Mouse (Mus musculus) kidney, postnatal 10 days (tissue): Measurements from ENCODE around the gene Fars2.
"Not testable (repeated sequence)": the region's sequence is repeated elsewhere in the genome, so short reads cannot be mapped to it uniquely, and the experiment has no call there.

Source experiments
- DNase-seq: peaks from one replicate; pipeline ENCODE4 v3.0.0; 2021; ENCODE audit warnings: mixed read lengths

Gene Fars2

DNA sequence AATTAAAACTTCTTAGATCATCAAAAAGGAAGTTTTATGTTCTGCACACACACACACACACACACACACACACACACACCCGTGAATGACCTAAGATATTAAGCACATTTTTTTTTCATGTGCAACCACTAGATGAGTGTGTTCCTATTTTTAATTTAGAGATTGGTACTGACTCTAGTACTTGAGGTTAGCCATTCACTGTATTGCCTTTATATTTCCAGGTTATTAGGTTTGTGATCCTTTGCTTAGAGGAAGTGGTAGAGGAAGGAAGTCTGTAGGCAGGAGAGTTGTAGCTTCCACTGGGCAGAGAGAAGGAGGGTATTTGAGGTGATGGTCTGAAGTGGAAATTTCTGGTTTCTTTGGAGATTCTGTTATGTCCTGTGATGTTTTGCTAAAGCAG lies 28.4 kb downstream of the Fars2 start:
- DNase-seq = no peak

DNA sequence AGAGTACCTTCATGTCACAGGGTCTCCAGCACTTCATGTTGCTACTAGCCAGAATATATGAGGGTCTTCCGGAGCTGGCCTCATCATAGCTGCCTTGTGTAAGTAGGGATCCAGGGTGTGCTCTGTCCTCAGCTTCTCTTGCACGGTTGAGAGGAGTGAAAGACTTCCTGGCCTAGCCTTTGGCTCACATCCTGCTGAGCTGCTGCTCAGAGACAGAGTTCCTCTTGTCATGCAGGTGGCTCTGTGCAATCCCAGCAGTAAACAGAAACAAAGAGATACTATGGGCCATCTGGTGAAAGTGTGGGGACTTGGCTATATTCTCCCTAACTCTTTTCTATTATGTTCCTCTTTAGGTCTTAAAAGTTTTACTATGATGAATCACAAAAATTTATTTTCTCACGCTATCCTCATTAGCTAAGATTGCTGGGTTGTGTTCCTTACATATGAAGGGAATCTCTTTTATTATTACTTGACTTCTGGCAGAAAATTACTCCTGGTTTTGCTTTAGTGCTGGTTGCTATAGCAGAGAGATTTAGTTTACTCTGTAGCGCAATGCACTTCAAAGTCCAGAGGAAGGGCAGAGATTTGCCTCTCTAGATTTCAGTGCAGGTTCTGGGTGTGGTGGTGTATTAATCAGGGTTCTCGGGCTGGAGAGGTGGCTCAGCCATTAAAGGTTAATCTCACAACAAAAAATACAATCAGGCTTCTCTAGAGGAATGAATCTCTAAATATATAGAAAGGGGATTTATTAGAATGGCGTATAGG lies 32.1 kb downstream of the Fars2 start:
- no peak for DNase-seq

DNA sequence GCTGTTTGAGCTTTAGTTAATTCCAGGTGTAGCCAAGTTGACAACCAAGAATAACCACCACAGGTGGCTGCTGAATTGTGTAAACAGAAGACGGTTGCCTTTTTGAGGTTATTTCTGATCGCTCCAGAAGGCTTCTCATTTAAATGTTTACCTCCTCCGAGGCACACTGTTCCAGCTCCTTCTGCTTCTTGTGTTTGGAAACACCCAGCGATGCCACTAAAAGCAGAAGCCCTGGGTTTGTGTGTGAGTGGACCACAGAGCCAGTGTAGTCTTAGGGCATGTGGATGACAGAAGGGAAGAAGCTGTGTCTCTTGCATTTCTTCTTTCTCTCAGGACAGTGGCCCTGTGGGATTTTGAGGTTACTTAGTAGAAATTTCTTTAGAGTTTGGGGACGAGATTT lies 33.1 kb downstream of the Fars2 start:
- no peak for DNase-seq

- DNase-seq = no peak
Measured at GRCm38 (mm10) chr13:36152728-36153498, 35.7 kb downstream of the Fars2 start.

DNA sequence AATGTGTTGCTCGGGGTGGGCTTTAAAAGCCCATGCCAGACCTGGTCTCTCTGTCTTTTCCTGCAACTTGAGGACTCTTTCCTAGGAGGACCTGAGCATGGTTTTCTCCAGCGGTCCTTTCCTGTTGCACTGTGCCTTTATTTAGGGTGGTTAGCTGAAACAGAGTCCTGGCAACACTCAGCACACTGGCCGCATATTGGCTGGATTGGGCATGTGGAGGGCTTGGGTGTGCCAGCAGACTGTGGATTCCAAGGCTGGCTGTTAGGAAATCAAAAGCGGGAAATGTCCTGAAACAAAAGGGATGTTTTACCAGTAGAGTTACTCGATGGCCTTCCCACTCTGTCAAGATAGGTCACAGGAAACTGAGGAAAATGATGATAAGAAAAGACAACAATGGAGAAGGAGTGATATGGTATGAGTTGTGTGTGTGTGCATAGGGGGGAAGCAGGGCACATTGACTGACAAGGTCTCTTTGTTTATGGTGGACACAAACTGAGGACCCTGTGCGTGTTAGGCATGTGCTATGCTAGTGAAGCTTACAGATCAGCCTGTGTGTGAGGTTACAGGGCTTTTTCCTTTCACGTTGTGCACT lies 39.2 kb downstream of the Fars2 start:
- DNase-seq = no peak

DNA sequence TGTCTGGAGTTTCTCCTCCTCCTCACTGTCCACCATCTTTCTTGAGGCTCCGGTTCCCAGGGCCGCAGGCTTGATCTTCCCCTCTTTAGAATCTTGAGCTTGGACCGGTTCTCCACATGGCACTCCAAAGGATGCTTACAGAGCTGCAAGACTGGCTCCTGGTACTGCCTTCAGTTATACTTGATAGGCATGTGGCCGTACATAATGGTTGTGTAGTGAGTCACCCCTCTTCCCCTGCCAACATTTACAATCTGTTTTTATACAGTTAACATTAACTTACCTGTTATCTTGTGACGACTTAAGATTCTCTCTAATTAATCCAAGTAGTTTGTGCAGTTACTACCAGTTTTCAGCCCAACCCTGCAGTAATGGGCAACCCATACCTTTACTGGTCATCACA lies 46.2 kb downstream of the Fars2 start:
- DNase-seq = no peak

DNA sequence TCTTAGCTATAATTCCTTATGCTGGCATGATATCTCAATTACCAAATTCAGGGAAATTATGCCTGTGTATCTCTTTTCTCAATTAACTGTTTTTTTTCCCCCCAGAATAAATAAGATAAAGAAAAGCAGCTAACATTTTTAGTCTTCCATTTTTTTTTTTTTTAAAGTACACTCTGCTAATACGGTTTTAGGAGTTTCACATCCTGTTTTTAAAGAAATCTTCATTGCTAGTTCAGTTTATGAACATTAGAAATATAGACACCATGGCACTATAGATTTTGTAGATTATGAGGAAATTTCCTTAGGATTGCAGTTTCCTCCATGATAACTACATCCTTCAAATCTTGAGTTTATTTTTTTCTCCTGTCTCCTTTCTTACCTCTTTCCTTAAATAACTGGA lies 46.7 kb downstream of the Fars2 start:
- DNase-seq = no peak

GRCm38 (mm10) chr13:36172981-36173380 lies 55.8 kb downstream of the Fars2 start:
- not testable (repeated sequence) for DNase-seq

GRCm38 (mm10) chr13:36174101-36174500 lies 56.9 kb downstream of the Fars2 start:
- no peak for DNase-seq

DNA sequence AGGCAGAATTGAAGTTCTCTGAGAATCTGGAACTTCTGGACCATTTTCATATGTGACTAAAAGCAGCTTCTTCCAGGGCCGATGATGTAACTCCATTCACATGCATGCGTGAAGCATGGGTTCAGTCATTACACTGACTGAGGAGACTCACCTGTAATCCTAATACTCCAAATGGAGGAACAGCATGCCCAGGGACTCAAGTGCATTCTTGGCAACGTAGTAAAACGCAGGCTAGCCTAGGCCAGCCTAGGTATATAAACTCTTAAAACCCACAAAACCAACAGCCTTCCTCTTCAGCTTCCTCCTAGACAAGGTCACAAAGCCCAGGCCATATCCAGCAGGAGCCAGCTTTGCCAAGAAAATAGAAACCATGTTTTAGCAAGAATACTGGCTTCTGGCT lies 57.6 kb downstream of the Fars2 start:
- no peak for DNase-seq

DNA sequence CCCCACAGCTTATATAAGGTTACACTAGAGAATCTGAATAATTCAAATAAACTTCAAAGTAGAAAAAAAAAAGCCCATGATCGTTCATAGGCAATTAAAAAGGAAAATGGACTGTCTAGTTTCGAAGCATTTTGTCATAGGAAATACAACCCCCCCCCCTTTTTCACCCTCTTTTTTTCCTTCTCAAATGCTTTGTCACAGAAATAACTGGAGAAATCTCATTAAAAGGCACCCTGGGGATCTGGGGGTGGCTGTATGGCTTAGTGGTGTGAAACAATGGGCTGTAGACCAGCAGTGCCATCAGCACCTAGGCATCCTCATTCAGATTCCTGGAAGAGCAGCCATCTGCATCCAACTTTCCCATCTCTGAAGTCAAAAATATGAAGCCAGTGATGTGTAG lies 64.0 kb downstream of the Fars2 start:
- DNase-seq = no peak

DNA sequence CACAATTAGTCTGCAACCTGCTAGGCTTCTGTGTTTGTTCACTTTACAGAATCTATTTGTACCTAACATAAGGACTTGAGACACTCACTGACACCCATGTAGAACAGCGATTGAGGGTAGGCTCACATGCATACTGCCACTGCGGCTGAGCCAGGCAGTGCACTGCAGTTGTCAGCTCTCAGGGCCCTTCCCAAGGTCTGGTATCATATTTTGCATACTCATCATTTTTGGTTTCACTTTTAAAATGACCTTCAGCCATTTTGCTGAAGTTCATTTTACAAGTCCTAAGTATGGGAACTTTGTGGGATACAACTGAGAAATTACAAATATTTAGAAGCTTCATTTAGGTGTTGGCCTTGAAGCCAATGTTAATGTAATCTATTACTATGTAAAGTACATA lies 73.4 kb downstream of the Fars2 start:
- no peak for DNase-seq

DNA sequence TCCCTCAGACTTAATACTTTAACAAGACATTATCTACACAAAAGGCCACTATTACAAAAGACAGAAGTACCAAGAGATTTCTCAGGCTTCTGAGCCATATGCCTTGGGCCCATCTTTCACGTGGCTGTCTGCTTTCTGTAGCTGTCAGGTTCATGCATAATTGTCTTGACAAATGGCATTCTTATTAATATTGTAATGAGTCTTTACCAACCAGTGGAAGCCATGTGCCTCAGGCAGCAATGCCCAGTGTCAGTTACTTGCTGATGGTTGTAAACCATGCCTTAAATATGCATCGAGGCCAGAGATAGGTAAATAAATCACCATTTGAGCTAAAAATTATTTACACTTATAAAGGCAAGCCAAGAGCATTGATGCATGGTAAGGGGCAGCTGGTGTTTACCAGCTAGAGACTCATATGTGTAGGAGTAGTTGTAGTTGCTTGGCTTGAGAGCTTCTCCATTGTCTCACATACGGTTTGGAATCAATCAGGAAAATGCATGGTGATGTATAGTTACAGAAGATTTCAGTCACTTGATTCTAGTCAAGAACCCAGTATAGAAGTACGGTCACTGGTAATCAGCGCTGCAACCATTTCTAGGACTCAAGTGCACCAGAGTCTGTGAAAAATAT lies 76.4 kb downstream of the Fars2 start:
- no peak for DNase-seq

- no peak for DNase-seq
Measured at GRCm38 (mm10) chr13:36199288-36199687, 82.1 kb downstream of the Fars2 start.

DNA sequence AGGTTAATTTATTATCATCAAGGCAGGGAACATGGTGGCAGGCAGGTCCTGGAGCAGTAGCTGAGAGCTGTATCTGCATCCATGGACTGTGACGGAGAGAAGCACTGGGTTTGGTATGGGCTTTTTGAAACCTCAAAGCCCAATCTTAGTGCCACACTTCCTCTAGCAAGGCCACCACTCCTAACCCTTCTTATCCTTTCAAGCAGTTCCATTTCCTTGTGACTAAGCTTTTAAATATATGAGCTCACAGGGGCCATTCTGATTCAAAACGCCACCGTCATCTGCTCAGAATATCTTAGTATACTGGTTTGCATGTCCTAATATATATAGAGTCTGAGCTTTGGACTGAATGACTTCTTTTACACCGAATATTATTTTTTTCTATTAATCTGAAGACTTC lies 83.2 kb downstream of the Fars2 start:
- no peak for DNase-seq

- no peak for DNase-seq
Measured at GRCm38 (mm10) chr13:36202496-36202895, 85.3 kb downstream of the Fars2 start.

GRCm38 (mm10) chr13:36203014-36203413 lies 85.8 kb downstream of the Fars2 start:
- peak; percentile 13 for DNase-seq

DNA sequence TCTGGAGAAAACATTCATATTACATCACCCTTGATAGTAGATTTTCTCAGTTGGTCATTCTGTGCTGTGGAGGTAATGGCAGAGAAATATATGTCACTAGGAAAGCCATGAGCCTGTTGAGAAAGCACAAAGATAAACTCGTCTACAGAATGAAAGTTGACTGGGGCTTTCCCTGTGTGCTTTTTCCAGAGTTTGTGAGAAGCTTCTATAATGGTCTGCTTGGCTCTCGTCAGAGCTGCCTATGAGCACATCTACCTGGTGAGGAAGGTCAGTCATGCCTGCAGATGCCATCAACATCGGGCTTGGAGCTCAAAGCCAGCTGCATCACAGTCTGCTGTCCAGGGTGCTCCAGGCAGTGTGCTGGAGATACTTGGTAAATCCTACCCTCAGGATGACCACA lies 87.1 kb downstream of the Fars2 start:
- DNase-seq = no peak

GRCm38 (mm10) chr13:36210965-36211364 lies 93.8 kb downstream of the Fars2 start:
- no peak for DNase-seq

DNA sequence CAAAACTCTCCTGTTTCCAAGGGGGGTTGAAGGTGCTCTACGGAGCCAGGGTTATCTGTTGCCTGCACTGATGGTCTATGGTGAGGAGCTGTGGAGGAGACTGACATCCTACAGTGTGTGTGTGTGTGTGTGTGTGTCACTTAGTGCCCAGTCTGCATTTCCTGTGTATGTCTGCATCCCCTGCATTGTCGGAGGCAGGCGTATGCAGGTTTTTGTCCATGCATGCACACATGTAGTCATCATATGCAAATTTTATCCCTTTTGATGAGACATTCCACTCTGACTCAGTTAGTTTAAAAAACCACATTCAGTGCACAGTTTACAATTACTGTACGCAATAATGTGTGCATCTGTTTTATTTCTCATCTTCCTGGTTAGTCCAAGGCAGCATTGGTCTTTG lies 96.8 kb downstream of the Fars2 start:
- DNase-seq = no peak

DNA sequence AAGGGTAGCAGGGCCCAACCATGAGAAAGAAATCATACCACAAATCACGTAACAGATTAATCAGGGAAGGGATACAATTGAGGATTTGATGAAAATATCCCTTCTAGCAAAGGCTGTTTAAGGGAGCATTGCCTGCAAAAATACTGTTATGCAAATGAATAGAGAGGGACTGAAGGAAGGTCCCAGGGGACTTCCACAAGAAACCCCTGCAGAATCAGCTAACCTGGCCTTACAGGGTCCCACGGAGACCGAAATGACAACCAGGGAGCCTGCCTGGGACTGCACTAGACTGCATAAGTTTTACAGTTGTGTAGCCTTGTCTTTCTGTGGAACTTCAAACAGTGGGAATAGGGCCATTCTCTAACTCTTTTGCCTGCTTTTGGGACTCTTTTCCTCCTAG lies 98.8 kb downstream of the Fars2 start:
- no peak for DNase-seq

- no peak for DNase-seq
Measured at GRCm38 (mm10) chr13:36218347-36218746, 101.1 kb downstream of the Fars2 start.

DNA sequence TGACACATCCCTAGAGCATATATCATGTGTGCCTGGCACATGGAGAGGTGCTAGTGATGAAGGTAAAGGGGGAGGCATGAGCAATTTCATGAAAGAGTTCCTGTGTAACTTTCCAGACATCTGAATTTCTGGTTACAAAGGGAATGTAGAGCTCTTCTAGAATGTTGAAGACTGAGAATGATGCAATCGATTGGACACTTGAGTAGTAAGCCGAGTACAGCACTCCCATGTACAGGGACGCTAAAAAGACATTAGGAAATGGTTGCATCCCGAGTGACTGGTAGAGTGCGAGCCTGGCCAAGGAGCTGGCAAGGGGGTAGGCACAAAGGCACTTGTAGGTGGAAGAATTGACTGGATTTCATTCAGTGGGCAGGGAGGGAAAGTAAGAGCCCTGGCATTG lies 102.3 kb downstream of the Fars2 start:
- DNase-seq = no peak

GRCm38 (mm10) chr13:36221897-36222296 lies 104.7 kb downstream of the Fars2 start:
- no peak for DNase-seq
